ENCODE assay signal across 8 mouse cellular contexts in genomic region chr15:102073559-102074069, GRCm38 (mm10). TPM values are rescaled to one million over a fixed set of nuclear protein-coding genes. Genes with fewer than 3 reads are reported as not detected.
DNase-seq lines count a peak whose midpoint lies in the region; ATAC-seq and TF ChIP-seq lines count a peak whose summit lies in the region.

Eif4b (plus strand) TSS chr15:102073773.

- 0 out of 2 replicates have a peak, but pooled peaks cover 2% of the 10 kb centered on the region for H3K27me3 ChIP-seq in E14TG2a.4 (ENCODE audit: insufficient read depth, low read length)
- peaks cover 14% of the 10 kb centered on the region for H3K27me3 ChIP-seq in forebrain, embryonic 12.5 days
- no peaks in the 10 kb centered on the region for H3K27me3 ChIP-seq in heart, postnatal 0 days (ENCODE audit: control insufficient read depth, insufficient read depth, low read length)
- no peaks in the 10 kb centered on the region for H3K27me3 ChIP-seq in liver, embryonic 16.5 days (ENCODE audit: control insufficient read depth, insufficient read depth, low read depth, low read length)
- H3K27me3 ChIP-seq in neural tube, embryonic 13.5 days: peaks cover 11% of the 10 kb centered on the region; the same call in 1 of the 2 replicates
- no peaks in the 10 kb centered on the region for H3K27me3 ChIP-seq in testis, adult 2 months (ENCODE audit: control insufficient read depth, insufficient read depth, low read length)

- H3K4me1 ChIP-seq in E14TG2a.4 (replicated peaks; ENCODE audit: low read depth, low read length): peaks cover 52% of the 10 kb centered on the region
- peaks cover 15% of the 10 kb centered on the region for H3K4me1 ChIP-seq in forebrain, embryonic 12.5 days
- H3K4me1 ChIP-seq in heart, postnatal 0 days (ENCODE audit: control insufficient read depth, insufficient read depth): peaks cover 17% of the 10 kb centered on the region; the same call in 1 of the 2 replicates
- H3K4me1 ChIP-seq in liver, embryonic 16.5 days (ENCODE audit: control insufficient read depth, low read depth, low read length): peaks cover 16% of the 10 kb centered on the region
- H3K4me1 ChIP-seq in neural tube, embryonic 13.5 days (replicated peaks): peaks cover 25% of the 10 kb centered on the region
- peaks cover 5% of the 10 kb centered on the region for H3K4me1 ChIP-seq in testis, adult 2 months (ENCODE audit: control insufficient read depth, insufficient read depth, low read length)

- peak within 1 kb of the TSS; percentile 94 for H3K9ac ChIP-seq in forebrain, embryonic 12.5 days
- H3K9ac ChIP-seq in heart, postnatal 0 days (replicated peaks; ENCODE audit: low read depth, low read length): peak within 1 kb of the TSS; percentile 84
- peak within 1 kb of the TSS; percentile 93 for H3K9ac ChIP-seq in liver, embryonic 16.5 days (ENCODE audit: low read depth, low read length)
- peak within 1 kb of the TSS; percentile 95 for H3K9ac ChIP-seq in neural tube, embryonic 13.5 days

- H3K4me2 ChIP-seq in forebrain, embryonic 12.5 days: peak within 1 kb of the TSS; percentile 76
- peak within 1 kb of the TSS; percentile 81 for H3K4me2 ChIP-seq in heart, postnatal 0 days (ENCODE audit: low read depth, low read length)
- H3K4me2 ChIP-seq in liver, embryonic 16.5 days (ENCODE audit: low read depth, low read length): peak within 1 kb of the TSS; percentile 86
- peak within 1 kb of the TSS; percentile 93 for H3K4me2 ChIP-seq in neural tube, embryonic 13.5 days

- H3K27ac ChIP-seq in forebrain, embryonic 12.5 days: peak within 1 kb of the TSS; percentile 95
- peak within 1 kb of the TSS; percentile 89 for H3K27ac ChIP-seq in heart, postnatal 0 days (ENCODE audit: low read depth)
- H3K27ac ChIP-seq in liver, embryonic 16.5 days (ENCODE audit: low read length): peak within 1 kb of the TSS; percentile 91
- peak within 1 kb of the TSS; percentile 99 for H3K27ac ChIP-seq in neural tube, embryonic 13.5 days (replicated peaks)
- H3K27ac ChIP-seq in testis, adult 2 months (ENCODE audit: control insufficient read depth, insufficient read depth, low read depth, low read length): peak within 1 kb of the TSS; percentile 97

- TF ChIP-seq CTCF in E14TG2a.4 (conservative IDR thresholded peaks at IDR 0.05; ENCODE audit: low read length): no peak
- peak; percentile 16; the same call in 1 of the 2 replicates for TF ChIP-seq CTCF in heart, postnatal 0 days (IDR thresholded peaks at IDR 0.05; ENCODE audit: low read depth)
- TF ChIP-seq CTCF in testis, adult 2 months (IDR thresholded peaks at IDR 0.05; ENCODE audit: control insufficient read depth, insufficient read depth, insufficient replicate concordance, low read depth, low read length): no peak

- peak; percentile 97 for ATAC-seq in forebrain, embryonic 12.5 days (ENCODE audit: low FRiP score)
- peak; percentile 94 for ATAC-seq in heart, postnatal 0 days (ENCODE audit: insufficient read depth, low read depth)
- ATAC-seq in liver, embryonic 16.5 days (ENCODE audit: low read depth): peak; percentile 95
- peak; percentile 92 for ATAC-seq in neural tube, embryonic 13.5 days (ENCODE audit: low read depth)

- H3K4me3 ChIP-seq in E14TG2a.4 (replicated peaks; ENCODE audit: low read length): peak within 1 kb of the TSS; percentile 99
- peak within 1 kb of the TSS; percentile 82 for H3K4me3 ChIP-seq in forebrain, embryonic 12.5 days (replicated peaks)
- H3K4me3 ChIP-seq in heart, postnatal 0 days (ENCODE audit: low read depth, low read length): peak within 1 kb of the TSS; percentile 77
- H3K4me3 ChIP-seq in liver, embryonic 16.5 days (ENCODE audit: low read depth, low read length): peak within 1 kb of the TSS; percentile 85
- peak within 1 kb of the TSS; percentile 94 for H3K4me3 ChIP-seq in neural tube, embryonic 13.5 days
- peak within 1 kb of the TSS; percentile 96 for H3K4me3 ChIP-seq in testis, adult 2 months (ENCODE audit: control insufficient read depth, low read depth, low read length)

- peaks cover 33% of the 10 kb centered on the region for H3K36me3 ChIP-seq in E14TG2a.4 (ENCODE audit: insufficient read depth, low read length)
- no peaks in the 10 kb centered on the region for H3K36me3 ChIP-seq in forebrain, embryonic 12.5 days (replicated peaks)
- H3K36me3 ChIP-seq in heart, postnatal 0 days (replicated peaks; ENCODE audit: control insufficient read depth, insufficient read depth, low read length): no peaks in the 10 kb centered on the region
- no peaks in the 10 kb centered on the region; the same call in 1 of the 2 replicates for H3K36me3 ChIP-seq in liver, embryonic 16.5 days (ENCODE audit: control insufficient read depth, insufficient read depth)
- no peaks in the 10 kb centered on the region for H3K36me3 ChIP-seq in neural tube, embryonic 13.5 days
- H3K36me3 ChIP-seq in testis, adult 2 months (ENCODE audit: control insufficient read depth, insufficient read depth, low read length): no peaks in the 10 kb centered on the region

- under 1% methylated on average over 58 of the region's 58 CpGs for WGBS in forebrain, embryonic 12.5 days
- WGBS in heart, postnatal 0 days: under 1% methylated on average over 58 of the region's 58 CpGs
- WGBS in liver, embryonic 16.5 days (ENCODE audit: insufficient replicate concordance): under 1% methylated on average over 58 of the region's 58 CpGs
- under 1% methylated on average over 58 of the region's 58 CpGs for WGBS in neural tube, embryonic 13.5 days

- peak; percentile 72 for TF ChIP-seq POLR2A in testis, adult 2 months (IDR thresholded peaks at IDR 0.05; ENCODE audit: control insufficient read depth, low read depth, low read length)

- no peaks in the 10 kb centered on the region for H3K9me3 ChIP-seq in E14TG2a.4 (ENCODE audit: low read length)
- H3K9me3 ChIP-seq in forebrain, embryonic 12.5 days: no peaks in the 10 kb centered on the region
- no peaks in the 10 kb centered on the region for H3K9me3 ChIP-seq in heart, postnatal 0 days (replicated peaks; ENCODE audit: control insufficient read depth, low read length)
- H3K9me3 ChIP-seq in liver, embryonic 16.5 days (replicated peaks; ENCODE audit: control insufficient read depth, low read length): no peaks in the 10 kb centered on the region
- H3K9me3 ChIP-seq in neural tube, embryonic 13.5 days: no peaks in the 10 kb centered on the region

- DNase-seq in c-Kit-positive CD71-positive TER-119-positive erythroid progenitor cells, embryonic 14.5 days (ENCODE audit: low spot score): peak; percentile 99
- peak; percentile 99 for DNase-seq in heart, postnatal 0 days (ENCODE audit: low spot score)
- peak; percentile 99 to 100 for DNase-seq in kidney, postnatal 4 days

- peak; percentile 90; the same call in 1 of the 2 replicates for TF ChIP-seq EP300 in heart, postnatal 0 days (IDR thresholded peaks at IDR 0.05; ENCODE audit: low read depth)

RNA-seq across cellular contexts. Expression of gene Eif4b, which starts in this region (rescaled TPM):
- 109 TPM in 2 replicates for polyA plus RNA-seq in forebrain, embryonic 12.5 days (2016; fragmentation: Nextera tagmentation; extraction: Ambion mirVana)
- 109 and 110 TPM in 2 replicates for total RNA-seq in heart, postnatal 0 days (2014; rRNA removed; ENCODE audit: low replicate concordance)
- 40.6 and 46.0 TPM in 2 replicates for polyA plus RNA-seq in heart, postnatal 0 days (2015; fragmentation: Nextera tagmentation; extraction: Ambion mirVana)
- polyA plus RNA-seq in liver, embryonic 16.5 days (2015; fragmentation: Nextera tagmentation; extraction: Ambion mirVana): 42.7 and 43.6 TPM in 2 replicates
- polyA plus RNA-seq in neural tube, embryonic 13.5 days (2015; fragmentation: Nextera tagmentation; extraction: Ambion mirVana): 81.2 and 90.3 TPM in 2 replicates
- 75.6 and 75.9 TPM in 2 replicates for polyA plus RNA-seq in testis, adult 2 months (2012; rRNA removed)

Comparison
In these comparisons a context has a peak if more than half of its experiments do, and no peak if none do; other contexts are left out.
1. Peak in every context shown above with its lines: DNase-seq, ATAC-seq, H3K4me3 ChIP-seq and H3K27ac ChIP-seq.